Mouse (Mus musculus) limb, embryonic 11.5 days (tissue): ENCODE measurements around the gene Srf. TPM values are rescaled to one million over a fixed set of nuclear protein-coding genes. Genes with fewer than 3 reads are reported as not detected.

Source experiments
- ATAC-seq: fragments of 200-750 bp; cut with Nextera tagmentation; 2 replicates; pipeline ENCODE4 v1.8.0; 2017; ENCODE audit warnings: low read depth; ENCODE audit not compliant: insufficient number of reproducible peaks, low FRiP score, low TSS enrichment
- DNase-seq: peaks from one replicate; pipeline ENCODE4 v3.0.0-alpha.2; 2015; ENCODE audit warnings: low spot score
- H3K27ac ChIP-seq: fragments of 300-500 bp; sonication (generic); replicated peaks from 2 replicates; pipeline ENCODE4 v1.5.1; 2014; ENCODE audit warnings: low read depth, mild to moderate bottlenecking, low read length
- H3K27me3 ChIP-seq: fragments of 300-500 bp; sonication (generic); 2 replicates; pipeline ENCODE4 v1.6.1; 2014; ENCODE audit warnings: mild to moderate bottlenecking, low read length, mixed read lengths; ENCODE audit not compliant: control insufficient read depth, insufficient read depth
- H3K36me3 ChIP-seq: fragments of 300-500 bp; sonication (generic); 2 replicates; pipeline ENCODE4 v1.6.1; 2014; ENCODE audit warnings: mild to moderate bottlenecking, low read length, moderate library complexity, mixed read lengths; ENCODE audit not compliant: control insufficient read depth, insufficient read depth
- H3K4me1 ChIP-seq: fragments of 300-500 bp; sonication (generic); 2 replicates; pipeline ENCODE4 v1.6.1; 2014; ENCODE audit warnings: low read length, mixed read lengths; ENCODE audit not compliant: control insufficient read depth, insufficient read depth
- H3K4me2 ChIP-seq: fragments of 300-500 bp; sonication (generic); 2 replicates; pipeline ENCODE4 v1.6.1; 2014; ENCODE audit warnings: low read depth, mild to moderate bottlenecking, moderate library complexity; ENCODE audit not compliant: severe bottlenecking
- H3K4me3 ChIP-seq: fragments of 300-500 bp; sonication (generic); 2 replicates; pipeline ENCODE4 v1.5.1; 2014; ENCODE audit warnings: low read depth, low read length
- H3K9ac ChIP-seq: fragments of 300-500 bp; sonication (generic); 2 replicates; pipeline ENCODE4 v1.6.1; 2014; ENCODE audit warnings: mild to moderate bottlenecking, low read length
- H3K9me3 ChIP-seq: fragments of 300-500 bp; sonication (generic); 2 replicates; pipeline ENCODE4 v1.6.1; 2016; ENCODE audit warnings: low read length; ENCODE audit not compliant: control insufficient read depth
- WGBS: fragments of 180-500 bp; shearing (Covaris S2); extraction: QIAGEN DNeasy Blood & Tissue Kit; methylation state at CpG from one replicate; pipeline ENCODE4 v1.1.7; 2014; 5-methylcytosine and 5-hydroxymethylcytosine counted together
- polyA plus RNA-seq: library from polyadenylated mRNA; unstranded; fragments of >200 nt; fragmentation: Nextera tagmentation; extraction: Ambion mirVana; gene quantifications from 2 replicates; pipeline ENCODE4 v1.2.1, GENCODE M21; 2014

Gene Srf
- polyA plus RNA-seq = 8.3 and 9.8 TPM in 2 replicates

- ATAC-seq = peak; percentile 91
- Histone ChIP-seq H3K36me3 (peaks cover 7% of the 10 kb centered on the region), H3K4me1 (peaks cover 27% of the 10 kb centered on the region), H3K4me3 (peak within 1 kb of the TSS; percentile 95), H3K27ac (peak within 1 kb of the TSS; percentile 85), H3K4me2 (peak within 1 kb of the TSS; percentile 95), H3K27me3 (no peaks in the 10 kb centered on the region), H3K9me3 (no peaks in the 10 kb centered on the region), H3K9ac (peak within 1 kb of the TSS; percentile 97)
- under 1% methylated on average over 80 of the region's 87 CpGs for WGBS
- DNase-seq = peak; percentile 96
These were observed at the start of gene Srf for GRCm38 (mm10) chr17:46555673-46556583. Gene Srf, minus strand, starts transcription at chr17:46556175.

DNA sequence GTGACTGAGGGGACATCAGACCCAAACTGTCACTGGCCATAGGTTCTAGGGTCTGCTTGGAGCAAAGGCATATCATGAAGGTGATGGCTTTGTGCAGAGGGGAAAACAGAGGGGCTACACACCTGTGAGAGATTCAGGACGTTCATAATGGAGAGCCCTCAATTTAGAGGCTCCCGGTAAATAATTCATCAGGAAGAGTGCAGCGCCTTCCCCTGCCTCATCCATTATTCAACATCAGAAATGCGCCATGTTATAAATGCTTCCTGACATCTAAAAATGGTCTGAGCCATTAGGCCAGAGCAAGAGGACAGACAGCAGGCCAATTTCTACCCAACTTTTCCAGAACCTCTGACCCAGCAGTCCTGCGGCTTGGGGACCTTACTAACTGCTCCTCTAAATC, 49.2 kb upstream of the Srf start:
- 78% methylated on average over 5 of the region's 5 CpGs for WGBS
- ATAC-seq = no peak
- H3K4me1 ChIP-seq = peaks cover 11% of the 10 kb centered on the region

GRCm38 (mm10) chr17:46603229-46603628, 47.3 kb upstream of the Srf start:
- WGBS = 95% methylated on average over 4 of the region's 4 CpGs
- Histone ChIP-seq H3K9me3 (no peaks in the 10 kb centered on the region), H3K9ac (no peak overlapping the region), H3K27me3 (no peaks in the 10 kb centered on the region), H3K4me2 (no peak overlapping the region), H3K4me1 (0 out of 2 replicates have a peak, but pooled peaks cover 6% of the 10 kb centered on the region), H3K36me3 (no peaks in the 10 kb centered on the region; the same call in 1 of the 2 replicates), H3K27ac (no peak overlapping the region), H3K4me3 (no peak overlapping the region)
- DNase-seq (no peak), ATAC-seq (no peak)

More for the DNA sequence above, 49.2 kb upstream of the Srf start:
- Histone ChIP-seq H3K4me3 (no peak overlapping the region), H3K4me2 (no peak overlapping the region), H3K27me3 (no peaks in the 10 kb centered on the region), H3K9me3 (no peaks in the 10 kb centered on the region), H3K36me3 (no peaks in the 10 kb centered on the region; the same call in 1 of the 2 replicates), H3K9ac (no peak overlapping the region), H3K27ac (no peak overlapping the region)
- no peak for DNase-seq

DNA sequence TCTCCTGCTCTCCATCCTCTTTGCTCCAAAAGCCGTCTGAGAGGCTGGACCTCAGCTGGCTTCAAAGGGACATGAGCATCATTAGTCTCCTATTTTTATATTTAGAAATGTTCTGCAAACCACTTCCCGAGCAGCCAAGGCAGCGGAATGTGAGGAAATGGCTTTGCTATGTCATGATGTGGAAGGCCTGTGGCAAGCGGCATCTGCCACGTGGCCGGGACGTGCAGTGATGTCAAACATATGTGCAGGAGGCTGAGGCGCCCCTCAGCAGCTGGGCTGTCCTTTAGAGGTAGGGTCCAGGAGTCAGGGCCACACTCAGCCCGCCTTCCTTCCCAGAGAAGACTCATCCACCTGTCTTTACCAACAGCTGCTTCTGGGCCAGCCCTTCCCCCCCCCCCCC, 46.2 kb upstream of the Srf start:
- WGBS = 57% methylated on average over 9 of the region's 9 CpGs

DNA sequence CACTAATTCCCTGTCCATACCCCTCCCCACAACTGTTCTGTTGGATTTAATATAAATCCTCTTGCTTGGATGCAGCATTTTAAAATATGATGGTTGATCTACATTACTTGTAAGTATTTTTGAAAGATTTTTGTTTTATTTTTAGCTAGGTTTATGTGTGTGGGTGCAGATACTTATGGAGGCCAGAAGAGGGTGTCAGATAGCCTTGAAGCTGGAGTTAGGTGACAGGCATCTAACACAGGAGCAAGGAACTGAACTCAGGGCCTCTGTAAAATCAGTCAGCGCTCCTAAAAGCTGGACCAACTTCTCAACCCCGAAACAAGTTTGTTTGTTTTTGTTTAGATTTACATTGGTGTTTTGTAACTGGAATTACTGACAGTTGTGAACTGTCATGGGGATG, 44.6 kb upstream of the Srf start:
- H3K4me3 ChIP-seq = no peak overlapping the region
- ATAC-seq (no peak), DNase-seq (no peak)
- H3K9ac ChIP-seq = no peak overlapping the region
- no peak overlapping the region for H3K27ac ChIP-seq
- no peaks in the 10 kb centered on the region; the same call in 1 of the 2 replicates for H3K36me3 ChIP-seq
- H3K9me3 ChIP-seq = no peaks in the 10 kb centered on the region
- 0 out of 2 replicates have a peak, but pooled peaks cover 6% of the 10 kb centered on the region for H3K4me1 ChIP-seq
- no peak overlapping the region for H3K4me2 ChIP-seq
- no peaks in the 10 kb centered on the region for H3K27me3 ChIP-seq
- WGBS = 91% methylated on average over 2 of the region's 2 CpGs

More for the DNA sequence above, 46.2 kb upstream of the Srf start:
- Histone ChIP-seq H3K4me1 (0 out of 2 replicates have a peak, but pooled peaks cover 6% of the 10 kb centered on the region), H3K36me3 (no peaks in the 10 kb centered on the region; the same call in 1 of the 2 replicates), H3K27ac (peak overlapping the region; percentile 47; the same call in 1 of the 2 replicates), H3K4me2 (no peak overlapping the region), H3K9me3 (no peaks in the 10 kb centered on the region), H3K27me3 (no peaks in the 10 kb centered on the region), H3K9ac (no peak overlapping the region), H3K4me3 (no peak overlapping the region)
- ATAC-seq (peak; percentile 53; the same call in 1 of the 2 replicates), DNase-seq (peak; percentile 57)

DNA sequence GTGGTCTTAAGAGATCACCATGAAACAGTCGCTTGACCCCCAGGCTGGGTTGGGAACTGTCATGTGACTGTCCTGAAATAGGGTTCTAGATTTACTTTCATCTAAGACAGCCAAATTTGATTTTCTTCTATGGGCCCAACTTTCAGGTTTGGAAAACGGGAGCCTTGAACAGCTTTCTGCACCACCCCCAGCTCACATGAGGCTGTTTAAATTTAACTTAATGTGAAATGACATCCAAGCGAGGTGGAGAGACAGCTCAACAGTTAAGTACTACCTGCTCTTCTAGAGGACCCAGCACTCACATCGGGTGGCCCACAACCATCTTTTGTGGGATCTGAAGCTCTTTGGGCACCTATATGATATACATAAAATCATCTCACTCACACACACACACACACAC, 43.0 kb upstream of the Srf start:
- WGBS = 88% methylated on average over 4 of the region's 4 CpGs
- ATAC-seq = no peak

DNA sequence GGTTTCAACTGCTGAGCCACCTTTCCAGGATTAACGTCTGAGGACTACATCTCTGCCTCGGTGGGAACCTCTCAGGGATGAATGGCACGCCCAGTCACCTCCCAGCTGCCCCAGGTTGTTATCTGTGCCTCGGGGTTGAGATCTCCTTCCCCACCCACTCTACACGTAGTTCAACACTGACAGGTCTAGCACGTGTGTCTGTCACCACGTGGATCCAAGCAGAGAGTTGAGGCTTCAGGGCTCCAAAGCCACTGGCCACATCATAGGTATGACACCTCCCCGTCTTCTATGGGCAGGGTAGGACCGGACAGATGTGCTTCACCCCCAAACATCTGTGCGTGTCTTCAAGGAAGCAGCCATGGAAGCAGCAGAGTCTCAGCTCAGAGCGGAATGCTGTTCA, 42.0 kb upstream of the Srf start:
- WGBS = 90% methylated on average over 11 of the region's 11 CpGs
- no peak overlapping the region for H3K27ac ChIP-seq
- no peak for DNase-seq
- H3K4me3 ChIP-seq = no peak overlapping the region
- H3K27me3 ChIP-seq = no peaks in the 10 kb centered on the region
- no peak for ATAC-seq
- H3K4me2 ChIP-seq = no peak overlapping the region
- peaks cover 18% of the 10 kb centered on the region for H3K4me1 ChIP-seq
- no peak overlapping the region for H3K9ac ChIP-seq
- no peaks in the 10 kb centered on the region for H3K9me3 ChIP-seq
- no peaks in the 10 kb centered on the region; the same call in 1 of the 2 replicates for H3K36me3 ChIP-seq

More for the DNA sequence above, 43.0 kb upstream of the Srf start:
- no peak overlapping the region for H3K4me3 ChIP-seq
- H3K36me3 ChIP-seq = no peaks in the 10 kb centered on the region; the same call in 1 of the 2 replicates
- H3K27ac ChIP-seq = no peak overlapping the region
- H3K9ac ChIP-seq = no peak overlapping the region
- H3K9me3 ChIP-seq = no peaks in the 10 kb centered on the region
- no peaks in the 10 kb centered on the region for H3K27me3 ChIP-seq
- H3K4me2 ChIP-seq = no peak overlapping the region
- peaks cover 18% of the 10 kb centered on the region for H3K4me1 ChIP-seq
- no peak for DNase-seq

- ATAC-seq (no peak), DNase-seq (no peak)
- 81% methylated on average over 6 of the region's 6 CpGs for WGBS
- Histone ChIP-seq H3K27me3 (no peaks in the 10 kb centered on the region), H3K9me3 (no peaks in the 10 kb centered on the region), H3K9ac (peak overlapping the region; percentile 17; the same call in 1 of the 2 replicates), H3K4me1 (peaks cover 12% of the 10 kb centered on the region), H3K4me3 (no peak overlapping the region), H3K36me3 (peaks cover 2% of the 10 kb centered on the region; the same call in 1 of the 2 replicates), H3K27ac (peak overlapping the region; percentile 70), H3K4me2 (no peak overlapping the region)
These were observed 39.4 kb upstream of the Srf start for GRCm38 (mm10) chr17:46595336-46595735.
